Mouse (Mus musculus) adrenal gland, adult 2 months (tissue): ENCODE results near the gene Cdc20. TPM values are rescaled to one million over a fixed set of nuclear protein-coding genes. Genes with fewer than 3 reads are reported as not detected.

Experiments
- DNase-seq: peaks from one replicate; pipeline ENCODE4 v3.0.0; 2021
- polyA plus RNA-seq: library from polyadenylated mRNA; depleted of rRNA; stranded (reverse); fragments of >200 nt; gene quantifications from 2 replicates; pipeline ENCODE4 v1.2.3, GENCODE M21; 2012; rRNA removed
- total RNA-seq, 2 experiments: library from RNA; stranded (reverse); gene quantifications; 2 replicates each; pipeline ENCODE4 v1.2.3; 2021

The Cdc20 gene
- total and polyA plus RNA-seq, 3 experiments: 3.6 to 8.1 (median 4.5) TPM

GRCm38 (mm10) chr4:118417112-118417797 is 19.9 kb downstream of the Cdc20 start:
- DNase-seq: no peak

DNA sequence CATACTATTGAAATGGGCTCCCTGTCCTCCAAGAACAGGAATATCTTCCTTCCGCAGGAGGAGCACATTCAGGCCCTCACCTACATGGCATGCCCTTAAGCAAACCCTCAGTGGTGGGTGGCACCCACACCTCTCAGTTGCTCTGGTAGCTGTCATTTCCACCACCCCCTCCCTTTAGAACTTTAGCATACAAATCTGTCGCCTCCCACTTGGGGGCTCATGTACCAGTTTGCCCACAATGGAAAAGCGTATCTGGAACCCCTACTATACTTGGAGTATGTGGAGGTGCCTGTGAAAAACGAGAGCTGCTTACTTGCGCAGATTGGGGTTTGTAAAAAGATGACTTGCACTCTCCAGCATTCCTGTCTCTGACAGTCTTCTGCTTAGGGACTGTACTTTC is 20.8 kb downstream of the Cdc20 start:
- DNase-seq: no peak

DNA sequence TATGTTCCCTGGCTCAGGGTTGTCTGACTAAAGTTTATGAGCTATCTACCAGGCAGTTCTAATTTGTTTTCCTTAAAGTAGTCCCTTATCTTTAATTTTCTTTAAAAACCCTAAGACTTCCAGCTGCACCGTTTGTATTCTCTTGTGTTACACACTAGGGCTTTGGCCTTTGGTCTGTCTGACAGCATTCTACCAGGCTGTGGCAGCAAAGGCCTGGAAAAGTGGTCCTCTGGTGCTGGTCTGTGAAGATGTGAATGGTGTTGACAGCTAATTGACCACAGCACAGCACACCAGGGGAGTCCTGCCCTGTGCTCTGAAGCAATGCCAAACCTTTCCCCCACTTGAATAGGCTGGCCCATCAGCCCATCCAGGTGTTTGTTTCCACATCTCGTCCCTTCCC is 21.4 kb downstream of the Cdc20 start:
- no peak for DNase-seq

DNA sequence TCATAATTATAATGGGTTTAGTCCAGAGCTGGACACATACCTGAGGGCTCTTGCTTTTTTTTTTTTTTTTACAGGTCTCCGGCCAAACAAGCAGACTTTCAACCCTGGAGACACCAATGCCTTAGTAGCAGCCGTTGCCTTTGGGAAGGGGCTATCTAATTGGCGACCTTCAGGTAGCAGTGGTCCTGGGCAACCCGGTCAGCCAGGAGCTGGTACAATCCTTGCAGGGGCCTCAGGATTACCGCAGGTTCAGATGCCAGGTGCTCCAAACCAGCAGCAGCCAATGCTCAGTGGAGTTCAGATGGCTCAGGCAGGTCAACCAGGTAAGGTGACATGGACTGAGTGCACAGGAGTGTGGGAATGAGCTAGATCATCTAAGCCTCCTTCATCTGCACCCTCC is 23.6 kb downstream of the Cdc20 start:
- DNase-seq: no peak

- DNase-seq: no peak
These were observed 26.3 kb downstream of the Cdc20 start for GRCm38 (mm10) chr4:118410871-118411270.

DNA sequence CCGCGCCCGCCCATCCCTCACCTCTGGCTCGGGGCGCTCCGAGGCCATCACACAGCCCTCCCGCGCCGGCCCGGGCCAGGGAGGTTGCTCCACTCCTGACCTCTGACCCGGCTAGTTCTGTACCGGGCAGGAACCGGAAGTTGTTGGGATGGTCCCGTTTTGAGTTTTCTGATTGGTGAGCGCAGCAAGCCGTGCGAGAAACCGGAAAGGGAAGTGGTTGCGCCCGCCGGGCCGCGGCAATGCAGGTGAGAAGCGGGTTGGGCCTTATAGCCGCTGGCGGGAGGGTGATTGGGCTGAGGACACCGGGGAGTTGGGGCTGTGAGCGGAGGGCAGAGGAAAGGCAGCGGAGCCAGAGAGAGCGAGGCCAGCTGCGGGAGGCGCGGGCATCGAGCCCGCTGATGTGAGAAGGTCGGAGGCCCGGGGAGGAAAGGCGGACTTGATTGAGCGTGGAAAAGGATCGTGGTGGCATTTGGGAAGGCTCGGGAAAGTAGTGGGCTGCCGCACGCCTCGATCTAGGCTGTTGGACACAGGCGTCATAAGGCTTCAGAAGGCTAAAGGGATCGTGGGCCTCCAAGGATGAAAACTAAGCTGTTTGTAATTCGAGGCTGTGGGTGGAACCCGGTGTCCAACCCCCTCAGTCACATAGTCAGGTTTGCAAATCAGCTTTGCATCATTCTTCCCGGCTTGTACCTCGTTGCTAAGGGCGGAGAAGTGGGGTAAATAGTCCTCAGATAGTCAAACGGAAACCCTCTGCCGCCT is 27.8 kb downstream of the Cdc20 start, which contains the start of the genes Szt2 and Med8:
Szt2 (minus strand) TSS at position 132 of the 759 bp plus-strand sequence.
Med8 (plus strand) TSS at position 196 of the 759 bp plus-strand sequence.
- peak; percentile 95 for DNase-seq

DNA sequence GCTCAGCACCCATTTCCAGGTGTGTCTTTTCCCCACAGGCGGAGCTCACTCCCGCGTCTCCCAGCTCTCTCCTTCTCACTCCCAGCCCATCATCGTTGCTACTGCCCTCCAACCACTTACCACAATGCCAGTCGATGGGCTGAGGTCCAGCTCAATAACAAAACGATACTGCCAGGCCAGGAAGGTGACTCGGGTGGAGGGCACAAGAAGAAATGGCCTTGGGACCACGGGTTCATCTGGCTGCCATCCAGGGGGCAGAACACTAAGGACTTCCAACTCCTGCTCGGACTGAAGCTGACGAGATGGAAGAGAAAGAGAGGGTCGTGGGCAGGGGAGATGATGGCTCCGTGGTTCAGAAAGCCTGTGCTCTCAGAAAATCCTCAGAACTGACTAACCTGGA is 34.5 kb downstream of the Cdc20 start:
- peak; percentile 59 for DNase-seq

- peak; percentile 48 for DNase-seq
These were observed 35.2 kb downstream of the Cdc20 start for GRCm38 (mm10) chr4:118401918-118402317.

DNA sequence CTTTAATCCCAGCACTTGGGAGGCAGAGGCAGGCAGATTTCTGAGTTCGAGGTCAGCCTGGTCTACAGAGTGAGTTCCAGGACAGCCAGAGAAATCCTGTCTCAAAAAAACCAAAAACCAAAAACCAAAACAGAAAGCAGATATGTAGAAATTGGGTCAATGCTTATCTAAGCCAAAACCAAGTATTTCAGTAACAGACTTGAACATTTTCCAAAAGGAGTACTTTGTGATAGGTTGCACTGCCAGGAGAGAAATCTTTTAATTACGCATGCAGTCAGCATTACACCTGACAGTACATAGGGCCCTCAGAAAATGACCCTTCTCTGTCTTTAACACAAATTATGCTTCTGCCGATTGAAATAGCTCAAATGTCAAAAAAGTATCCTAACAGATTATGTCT is 35.7 kb downstream of the Cdc20 start:
- no peak for DNase-seq

DNA sequence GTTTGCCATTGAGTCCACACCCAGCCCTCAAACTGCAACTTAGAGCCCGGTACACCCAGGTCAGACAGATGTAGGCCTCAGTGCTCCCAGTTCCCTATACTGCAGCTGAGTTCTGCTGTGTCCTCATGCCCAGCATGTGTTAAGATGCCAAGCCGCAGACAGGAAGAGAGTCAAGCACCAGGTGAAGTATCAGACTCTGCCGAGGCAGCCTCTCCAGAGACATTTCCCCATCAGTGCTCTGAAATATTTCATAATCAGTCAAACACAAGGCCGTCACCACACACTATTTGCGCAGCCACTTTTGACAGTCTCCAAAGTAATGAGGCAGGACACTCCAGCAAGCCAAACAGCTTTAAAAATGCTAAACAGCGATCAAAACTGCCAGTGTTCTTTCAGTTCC is 38.8 kb downstream of the Cdc20 start:
- DNase-seq: peak; percentile 21

DNA sequence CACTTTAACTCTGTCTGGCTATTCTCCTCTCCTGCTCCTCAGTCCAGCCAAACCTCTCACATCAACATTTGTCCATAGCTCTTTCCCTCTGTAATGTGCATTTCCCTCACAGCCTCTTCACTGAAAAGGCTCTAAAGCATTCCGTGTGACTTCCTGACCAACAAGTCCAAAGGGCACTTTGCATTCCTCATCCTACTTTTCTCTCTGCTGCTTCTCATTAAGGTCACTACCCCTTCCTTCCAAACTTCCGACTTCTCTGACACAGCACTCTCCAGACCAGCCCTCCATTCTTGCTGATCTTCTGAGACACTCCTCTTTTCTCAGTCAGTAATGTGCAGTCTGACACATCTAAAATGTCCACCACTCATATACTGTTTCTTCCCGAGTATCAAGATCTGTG is 40.7 kb downstream of the Cdc20 start:
- DNase-seq: no peak

DNA sequence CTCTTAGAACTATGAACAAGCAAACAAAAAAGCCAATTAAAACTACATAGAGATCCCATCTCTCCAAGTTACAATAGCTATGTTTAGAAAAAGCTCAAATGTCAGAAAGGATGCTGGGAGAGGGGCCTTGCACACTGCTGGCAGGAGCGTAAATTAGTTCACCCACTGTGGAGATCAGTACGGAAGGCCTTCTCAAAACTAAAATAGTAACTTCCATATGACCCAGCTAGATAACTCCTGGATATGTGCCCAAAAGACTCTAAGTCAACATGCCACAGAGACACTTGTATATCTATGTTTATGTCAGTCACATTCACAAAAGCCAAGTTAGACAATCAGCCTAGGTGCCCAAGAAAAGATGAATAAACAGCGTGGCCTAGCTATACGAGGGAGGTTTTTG is 41.9 kb downstream of the Cdc20 start:
- DNase-seq: no peak

DNA sequence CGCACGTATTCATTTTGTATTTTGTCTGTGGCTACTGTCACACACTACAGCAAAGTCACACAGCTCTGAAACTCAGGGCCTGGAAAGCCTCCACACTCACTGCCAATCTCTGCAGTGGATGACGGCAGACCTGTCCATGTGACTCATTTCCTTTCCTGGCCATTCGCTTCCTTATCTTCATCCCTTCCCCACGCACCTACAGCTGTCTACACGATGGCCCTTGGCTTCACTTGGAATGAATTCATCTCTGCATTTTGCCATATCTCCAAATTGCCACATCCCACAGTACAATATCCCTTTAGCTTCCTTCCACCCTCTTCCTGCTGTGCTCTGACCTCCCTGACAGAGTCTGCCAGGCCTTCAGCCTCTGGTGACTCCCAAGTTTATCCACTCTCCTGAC is 42.6 kb downstream of the Cdc20 start:
- no peak for DNase-seq

- no peak for DNase-seq
These were observed 47.0 kb downstream of the Cdc20 start for GRCm38 (mm10) chr4:118390146-118390545.

- no peak for DNase-seq
These were observed 49.8 kb downstream of the Cdc20 start for GRCm38 (mm10) chr4:118387316-118387715.

- DNase-seq: no peak
These were observed 53.9 kb downstream of the Cdc20 start for GRCm38 (mm10) chr4:118383271-118383670.

Other genes with a start within 250 kb of the Cdc20 start
- 10 to 100 TPM; 34.9 to 87.8 TPM for gene Ptprf, start 145.9 kb downstream of the Cdc20 start, total RNA-seq
- gene Ptprf, start 145.9 kb downstream of the Cdc20 start, polyA plus RNA-seq: 43.2 and 43.3 TPM in 2 replicates
- 10 to 100 TPM; 17.1 to 18.0 TPM for gene Szt2, start 28.1 kb downstream of the Cdc20 start, total RNA-seq
- 36.6 and 39.7 TPM in 2 replicates for gene Szt2, start 28.1 kb downstream of the Cdc20 start, polyA plus RNA-seq
- 10 to 100 TPM; 55.6 to 68.1 TPM for gene Med8, start 28.0 kb downstream of the Cdc20 start, total RNA-seq
- 10.6 and 12.1 TPM in 2 replicates for gene Med8, start 28.0 kb downstream of the Cdc20 start, polyA plus RNA-seq
- 100 to 1,000 TPM in 1 of 2 experiments, 10 to 100 TPM in 1; 81.0 to 123 TPM for gene Elovl1, start 9.3 kb downstream of the Cdc20 start, total RNA-seq
- 158 and 228 TPM in 2 replicates for gene Elovl1, start 9.3 kb downstream of the Cdc20 start, polyA plus RNA-seq
- under 1 TPM in 1 of 2 experiments, not detected in 1; 0.17 TPM for gene Mpl, start 20.2 kb upstream of the Cdc20 start, total RNA-seq
- 0.04 TPM in 1 of 2 replicates, not detected in the other for gene Mpl, start 20.2 kb upstream of the Cdc20 start, polyA plus RNA-seq
- 10 to 100 TPM; 30.3 to 52.5 TPM for gene Tie1, start 52.7 kb upstream of the Cdc20 start, total RNA-seq
- 78.4 and 96.9 TPM in 2 replicates for gene Tie1, start 52.7 kb upstream of the Cdc20 start, polyA plus RNA-seq
- not detected for gene 2610528J11Rik, start 89.6 kb upstream of the Cdc20 start, total RNA-seq
- gene 2610528J11Rik, start 89.6 kb upstream of the Cdc20 start, polyA plus RNA-seq: not detected in 2 replicates
- gene Tmem125, start 106.7 kb upstream of the Cdc20 start, total RNA-seq: under 1 TPM in 1 of 2 experiments, not detected in 1; 0.21 TPM
- 0.17 and 0.33 TPM in 2 replicates for gene Tmem125, start 106.7 kb upstream of the Cdc20 start, polyA plus RNA-seq
- under 1 TPM in 1 of 2 experiments, not detected in 1; 0.06 TPM for gene Cfap57, start 183.4 kb upstream of the Cdc20 start, total RNA-seq
- not detected in 2 replicates for gene Cfap57, start 183.4 kb upstream of the Cdc20 start, polyA plus RNA-seq
- 10 to 100 TPM; 78.5 to 82.0 TPM for gene Ebna1bp2, start 183.4 kb upstream of the Cdc20 start, total RNA-seq
- gene Ebna1bp2, start 183.4 kb upstream of the Cdc20 start, polyA plus RNA-seq: 6.1 and 10.3 TPM in 2 replicates
- not detected for gene Olfr62, start 221.6 kb upstream of the Cdc20 start, total RNA-seq
- gene Olfr62, start 221.6 kb upstream of the Cdc20 start, polyA plus RNA-seq: not detected in 2 replicates